ENCODE assay signal across 8 mouse cellular contexts in the genomic region with DNA sequence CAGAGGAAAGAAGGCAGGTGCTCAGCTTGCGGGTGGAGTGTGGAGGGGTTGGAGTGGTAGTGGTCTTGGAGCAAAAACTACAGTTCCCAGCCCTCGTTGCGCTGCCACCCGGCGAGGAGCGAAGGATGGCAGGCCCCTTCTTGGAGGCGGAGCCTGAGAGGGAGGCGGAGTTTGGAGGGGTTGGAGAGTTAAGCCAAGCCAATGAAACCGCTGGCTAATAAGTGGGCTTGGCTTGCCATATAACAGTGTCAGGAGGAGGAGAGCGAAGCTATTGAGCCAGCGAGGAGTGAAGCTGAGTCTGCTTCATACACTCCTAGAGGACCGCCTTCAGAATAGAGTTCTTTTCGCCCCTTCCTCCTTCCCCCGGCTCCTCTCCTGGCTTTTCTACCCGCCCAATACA. TPM values are rescaled to one million over a fixed set of nuclear protein-coding genes. Genes with fewer than 3 reads are reported as not detected.
DNase-seq lines count a peak whose midpoint lies in the region; ATAC-seq and TF ChIP-seq lines count a peak whose summit lies in the region.

Gene Kcnn3, plus strand, starts transcription at position 271 of the 400 bp plus-strand sequence.

- H3K4me3 ChIP-seq in forebrain, embryonic 12.5 days (replicated peaks), result peak within 1 kb of the TSS; percentile 46
- H3K4me3 ChIP-seq in heart, embryonic 14.5 days (ENCODE audit: control insufficient read depth in 1 of 2, insufficient read depth in 1 of 2, low read depth in 1 of 2, low read length in 2 of 2), result peak within 1 kb of the TSS; percentile 43 to 44
- peak within 1 kb of the TSS; percentile 37 for H3K4me3 ChIP-seq in kidney, postnatal 0 days (replicated peaks; ENCODE audit: low read depth, low read length)
- peak within 1 kb of the TSS; percentile 45 for H3K4me3 ChIP-seq in limb, embryonic 15.5 days
- peak within 1 kb of the TSS; percentile 61 for H3K4me3 ChIP-seq in midbrain, embryonic 16.5 days (ENCODE audit: low read depth, low read length)

- peaks cover 37% of the 10 kb centered on the region for H3K4me1 ChIP-seq in forebrain, embryonic 12.5 days
- peaks cover 15 to 34% of the 10 kb centered on the region in 2 experiments for H3K4me1 ChIP-seq in heart, embryonic 14.5 days (ENCODE audit: control insufficient read depth in 2 of 2, insufficient read depth in 2 of 2, low read length in 2 of 2)
- peaks cover 23% of the 10 kb centered on the region; the same call in 1 of the 2 replicates for H3K4me1 ChIP-seq in kidney, postnatal 0 days (replicated peaks; ENCODE audit: insufficient read depth, low read length)
- H3K4me1 ChIP-seq in limb, embryonic 15.5 days, result peaks cover 41% of the 10 kb centered on the region
- H3K4me1 ChIP-seq in midbrain, embryonic 16.5 days (ENCODE audit: control insufficient read depth, insufficient read depth, low read length), result peaks cover 30% of the 10 kb centered on the region

- peak; percentile 56 for ATAC-seq in CD4-positive, CD25-positive, alpha-beta regulatory T cell, adult 4 months
- peak; percentile 93 for ATAC-seq in forebrain, embryonic 12.5 days (ENCODE audit: low FRiP score)
- peak; percentile 74 for ATAC-seq in heart, embryonic 14.5 days (ENCODE audit: insufficient number of reproducible peaks, insufficient read depth, low FRiP score, low read depth)
- ATAC-seq in kidney, postnatal 0 days (replicated peaks; ENCODE audit: low FRiP score, low read depth), result peak; percentile 88
- peak; percentile 84 for ATAC-seq in limb, embryonic 15.5 days (ENCODE audit: insufficient number of reproducible peaks, low FRiP score, low TSS enrichment, low read depth)
- peak; percentile 94 for ATAC-seq in midbrain, embryonic 16.5 days

- H3K36me3 ChIP-seq in forebrain, embryonic 12.5 days (replicated peaks), result no peaks in the 10 kb centered on the region
- H3K36me3 ChIP-seq in heart, embryonic 14.5 days (ENCODE audit: control insufficient read depth, insufficient read depth, low read length), result no peaks in the 10 kb centered on the region
- H3K36me3 ChIP-seq in kidney, postnatal 0 days (ENCODE audit: insufficient read depth, low read length), result no peaks in the 10 kb centered on the region
- H3K36me3 ChIP-seq in limb, embryonic 15.5 days, result no peaks in the 10 kb centered on the region
- H3K36me3 ChIP-seq in midbrain, embryonic 16.5 days (ENCODE audit: control insufficient read depth, insufficient read depth, low read length), result no peaks in the 10 kb centered on the region

- H3K9me3 ChIP-seq in forebrain, embryonic 12.5 days, result peaks cover 9% of the 10 kb centered on the region
- H3K9me3 ChIP-seq in heart, embryonic 14.5 days (ENCODE audit: control insufficient read depth, low read length), result peaks cover 7% of the 10 kb centered on the region
- no peaks in the 10 kb centered on the region for H3K9me3 ChIP-seq in kidney, postnatal 0 days (replicated peaks; ENCODE audit: low read length)
- no peaks in the 10 kb centered on the region for H3K9me3 ChIP-seq in limb, embryonic 15.5 days
- no peaks in the 10 kb centered on the region; the same call in 1 of the 2 replicates for H3K9me3 ChIP-seq in midbrain, embryonic 16.5 days (replicated peaks; ENCODE audit: control insufficient read depth, low read length, poor library complexity, severe bottlenecking)

- peak within 1 kb of the TSS; percentile 56; the same call in 1 of the 2 replicates for H3K27ac ChIP-seq in forebrain, embryonic 12.5 days
- no peak within 1 kb of the TSS for H3K27ac ChIP-seq in heart, embryonic 14.5 days (replicated peaks in 1 of 2; ENCODE audit: control insufficient read depth in 1 of 2, insufficient read depth in 1 of 2, low read depth in 2 of 2, low read length in 2 of 2)
- H3K27ac ChIP-seq in kidney, postnatal 0 days, result no peak within 1 kb of the TSS
- peak within 1 kb of the TSS; percentile 54 for H3K27ac ChIP-seq in limb, embryonic 15.5 days
- peak within 1 kb of the TSS; percentile 72 for H3K27ac ChIP-seq in midbrain, embryonic 16.5 days (ENCODE audit: low read length)

- no peak for TF ChIP-seq CTCF in kidney, postnatal 0 days (IDR thresholded peaks at IDR 0.05; ENCODE audit: low read depth)

- WGBS in forebrain, embryonic 12.5 days, result under 1% methylated on average over 15 of the region's 15 CpGs
- WGBS in heart, embryonic 14.5 days, result under 1% methylated on average over 14 of the region's 15 CpGs
- WGBS in kidney, postnatal 0 days, result under 1% methylated on average over 15 of the region's 15 CpGs
- WGBS in limb, embryonic 15.5 days, result under 1% methylated on average over 15 of the region's 15 CpGs
- WGBS in midbrain, embryonic 16.5 days, result 0% methylated on average over 15 of the region's 15 CpGs

- peak within 1 kb of the TSS; percentile 98 for H3K4me2 ChIP-seq in forebrain, embryonic 12.5 days
- H3K4me2 ChIP-seq in heart, embryonic 14.5 days (ENCODE audit: low read length), result peak within 1 kb of the TSS; percentile 93
- peak within 1 kb of the TSS; percentile 84 for H3K4me2 ChIP-seq in kidney, postnatal 0 days (ENCODE audit: low read length)
- peak within 1 kb of the TSS; percentile 96 for H3K4me2 ChIP-seq in limb, embryonic 15.5 days
- H3K4me2 ChIP-seq in midbrain, embryonic 16.5 days (ENCODE audit: low read length), result peak within 1 kb of the TSS; percentile 93

- peak within 1 kb of the TSS; percentile 68 for H3K9ac ChIP-seq in forebrain, embryonic 12.5 days
- H3K9ac ChIP-seq in heart, embryonic 14.5 days (ENCODE audit: low read length), result peak within 1 kb of the TSS; percentile 61
- H3K9ac ChIP-seq in kidney, postnatal 0 days (ENCODE audit: low read depth, low read length), result peak within 1 kb of the TSS; percentile 55
- H3K9ac ChIP-seq in limb, embryonic 15.5 days, result peak within 1 kb of the TSS; percentile 35
- peak within 1 kb of the TSS; percentile 58 for H3K9ac ChIP-seq in midbrain, embryonic 16.5 days (ENCODE audit: low read depth, low read length)

- peaks cover 42% of the 10 kb centered on the region for H3K27me3 ChIP-seq in forebrain, embryonic 12.5 days
- peaks cover 33% of the 10 kb centered on the region for H3K27me3 ChIP-seq in heart, embryonic 14.5 days (ENCODE audit: control insufficient read depth, insufficient read depth, low read length)
- H3K27me3 ChIP-seq in kidney, postnatal 0 days (ENCODE audit: insufficient read depth, low read length), result no peaks in the 10 kb centered on the region; the same call in 1 of the 2 replicates
- peaks cover 13% of the 10 kb centered on the region; the same call in 1 of the 2 replicates for H3K27me3 ChIP-seq in limb, embryonic 15.5 days
- no peaks in the 10 kb centered on the region for H3K27me3 ChIP-seq in midbrain, embryonic 16.5 days (ENCODE audit: control insufficient read depth, insufficient read depth, low read depth, low read length)

- peak; percentile 63 for DNase-seq in c-Kit-positive CD71-positive TER-119-negative erythroid progenitor cells, embryonic 14.5 days (ENCODE audit: low read depth)
- peak; percentile 95 for DNase-seq in kidney, postnatal 0 days (ENCODE audit: low spot score)
- DNase-seq in spleen, postnatal 4 days (ENCODE audit: low spot score in 2 of 2), result peak; percentile 59 to 71

RNA-seq across cellular contexts. Expression of gene Kcnn3, which starts in this region (rescaled TPM):
- not detected for polyA plus RNA-seq in CD4-positive, CD25-positive, alpha-beta regulatory T cell, adult 4 months (2017; shearing (Covaris generic))
- 2.0 and 2.3 TPM in 2 replicates for polyA plus RNA-seq in forebrain, embryonic 12.5 days (2016; fragmentation: Nextera tagmentation; extraction: Ambion mirVana)
- 2.4 and 3.1 TPM in 2 replicates for polyA plus RNA-seq in heart, embryonic 14.5 days (2014; fragmentation: Nextera tagmentation; extraction: Ambion mirVana)
- 1.4 and 1.6 TPM in 2 replicates for polyA plus RNA-seq in kidney, postnatal 0 days (2015; fragmentation: Nextera tagmentation; extraction: Ambion mirVana)
- polyA plus RNA-seq in limb, embryonic 15.5 days (2015; fragmentation: Nextera tagmentation; extraction: Ambion mirVana), result 4.7 and 5.4 TPM in 2 replicates
- 9.2 and 10.0 TPM in 2 replicates for polyA plus RNA-seq in midbrain, embryonic 16.5 days (2015; fragmentation: Nextera tagmentation; extraction: Ambion mirVana)

Comparison
In these comparisons a context has a peak if more than half of its experiments do, and no peak if none do; other contexts are left out.
1. Peak in ATAC-seq in CD4-positive, CD25-positive, alpha-beta regulatory T cell, adult 4 months; RNA of the gene not detected or under 1 TPM.
2. H3K27ac ChIP-seq: peak in forebrain, embryonic 12.5 days (single experiment), limb, embryonic 15.5 days (single experiment) and midbrain, embryonic 16.5 days (single experiment); none in heart, embryonic 14.5 days (0 of 2) and kidney, postnatal 0 days (single experiment).
3. Peak in every context shown above with its lines, with median percentiles within 50 percentile points of each other: ATAC-seq, DNase-seq, H3K4me2 ChIP-seq, H3K4me3 ChIP-seq and H3K9ac ChIP-seq.